Mouse (Mus musculus): ENCODE measurements at regions not wholly inside any gene's neighbourhood (a gene's known extent, or its start where the extent isn't known, plus 50 kb on each side); places are given as distances from the start of the nearest gene placed in this dataset.

DNA sequence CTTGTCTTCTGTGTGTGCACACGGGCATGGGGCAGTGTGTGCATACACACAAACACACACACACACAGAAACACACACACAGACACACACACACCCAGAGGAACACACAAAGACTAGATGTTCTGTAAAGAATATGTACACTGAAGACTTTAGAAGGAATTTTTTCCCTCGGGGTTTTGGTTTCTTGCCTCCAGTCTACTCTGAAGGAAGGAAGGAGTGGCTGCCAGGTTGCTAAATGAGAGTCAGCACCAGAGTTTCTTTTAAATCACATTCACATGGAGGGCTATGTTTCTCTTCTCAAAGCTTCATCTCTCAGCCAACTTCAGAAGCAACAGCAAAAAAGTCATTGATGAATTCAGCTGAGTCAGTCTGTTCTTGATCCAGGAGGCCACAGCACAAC, 61.8 kb upstream of the Irf2bp2 start:
- no peak for DNase-seq

GRCm38 (mm10) chr8:126654353-126654752, 60.6 kb upstream of the Irf2bp2 start:
- DNase-seq: no peak

DNA sequence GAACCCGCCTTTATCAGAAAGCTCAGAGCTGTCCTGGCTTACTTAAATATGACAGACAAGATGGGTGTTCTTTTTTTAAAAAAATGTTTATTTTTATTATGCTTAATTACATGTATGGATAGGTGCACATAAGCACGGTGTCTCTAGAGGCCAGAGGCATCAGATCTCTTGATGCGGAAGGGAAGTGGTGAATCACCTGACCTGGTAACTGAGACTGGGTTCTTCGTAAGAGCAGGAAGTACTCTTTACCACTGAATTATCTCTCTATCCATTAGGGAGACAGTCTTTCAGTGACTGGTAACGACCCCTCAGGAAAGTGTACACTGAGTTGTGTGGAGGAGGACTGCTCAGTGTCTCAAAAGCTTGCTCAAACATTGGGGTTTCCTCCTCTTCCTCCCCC, 58.4 kb upstream of the Irf2bp2 start:
- no peak for DNase-seq

GRCm38 (mm10) chr8:126650945-126651344, 57.2 kb upstream of the Irf2bp2 start:
- no peak for DNase-seq

DNA sequence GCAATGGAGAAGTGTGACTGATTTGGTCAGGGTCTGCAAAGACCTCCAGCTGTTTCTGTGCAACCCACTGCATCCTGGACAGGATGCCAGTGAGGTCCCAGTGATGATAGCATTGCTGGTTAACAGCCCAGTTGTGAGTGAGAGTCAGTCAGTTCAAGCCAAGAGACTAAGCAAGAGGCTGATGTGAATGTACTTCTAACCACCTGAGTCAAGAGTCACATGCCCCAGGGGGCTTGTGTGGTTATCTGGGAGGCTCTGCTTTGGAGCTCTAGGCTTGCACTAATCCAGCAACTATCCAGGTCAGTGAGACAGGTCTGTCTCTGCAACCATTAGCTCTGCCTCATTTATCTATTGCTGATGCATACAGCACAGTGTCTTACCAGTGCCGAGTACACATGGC, 55.5 kb upstream of the Irf2bp2 start:
- no peak for DNase-seq

DNA sequence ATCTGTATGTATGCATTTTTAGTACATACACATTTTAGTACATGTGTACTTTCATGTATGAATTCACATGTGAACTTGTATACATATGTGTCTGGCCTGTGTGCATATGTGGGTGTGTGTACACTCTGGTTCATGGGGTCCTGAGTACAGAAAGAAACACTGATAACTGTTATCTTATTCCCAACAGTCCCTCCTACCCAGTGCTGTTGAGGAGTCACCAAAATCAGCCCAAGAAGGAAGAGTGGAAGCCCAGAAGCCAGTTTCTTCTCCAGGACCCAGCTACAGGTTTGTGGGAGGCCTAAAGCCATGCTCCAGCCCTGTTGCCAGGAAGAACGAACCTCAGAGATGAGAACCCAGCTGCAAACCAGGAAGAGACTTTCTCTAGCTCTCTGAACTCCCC, 53.6 kb upstream of the Irf2bp2 start:
- no peak for DNase-seq

- no peak for DNase-seq
These were observed 53.0 kb upstream of the Irf2bp2 start for GRCm38 (mm10) chr8:126646604-126647311.

- DNase-seq: no peak
These were observed 50.4 kb upstream of the Irf2bp2 start for GRCm38 (mm10) chr8:126644179-126644578.

Measured in cerebellum, postnatal 14 days (tissue).